Comparison of ENCODE assay signal across 23 mouse cellular contexts in genomic region chr17:86234587-86235150, GRCm38 (mm10).
DNase-seq lines count a peak whose midpoint lies in the region; ATAC-seq and TF ChIP-seq lines count a peak whose summit lies in the region.
"Had no signal": no experiment of that assay in that cellular context is flagged by ENCODE, and none has a peak within 500 bp of the region (broad histone marks: within the 10 kb centered on the region; RNA-seq: fewer than 3 reads in every experiment).

No protein-coding gene starts in this region.

- H3K4me3 ChIP-seq in hindbrain, embryonic 15.5 days: no peak overlapping the region
- H3K4me3 ChIP-seq in hindbrain, embryonic 13.5 days: no peak overlapping the region
- H3K4me3 ChIP-seq in midbrain, embryonic 15.5 days: no peak overlapping the region
- H3K4me3 ChIP-seq: limb, embryonic 15.5 days; myocyte; neural tube, embryonic 13.5 days had no signal

- TF ChIP-seq POLR2A in brain, embryonic 14.5 days (IDR thresholded peaks at IDR 0.05; ENCODE audit: borderline replicate concordance, extremely low read depth, insufficient read depth, insufficient read length, poor library complexity, severe bottlenecking): no peak

- H3K27me3 ChIP-seq in hindbrain, embryonic 15.5 days: no peaks in the 10 kb centered on the region
- no peaks in the 10 kb centered on the region for H3K27me3 ChIP-seq in hindbrain, embryonic 13.5 days
- no peaks in the 10 kb centered on the region for H3K27me3 ChIP-seq in midbrain, embryonic 15.5 days (replicated peaks)
- H3K27me3 ChIP-seq: limb, embryonic 15.5 days; neural tube, embryonic 13.5 days had no signal

- no peak overlapping the region; the same call in 1 of the 2 replicates for H3K27ac ChIP-seq in hindbrain, embryonic 15.5 days (replicated peaks)
- no peak overlapping the region for H3K27ac ChIP-seq in hindbrain, embryonic 13.5 days
- H3K27ac ChIP-seq in midbrain, embryonic 15.5 days: peak overlapping the region; percentile 47; the same call in 1 of the 2 replicates
- H3K27ac ChIP-seq: limb, embryonic 15.5 days; liver, embryonic 14.5 days; neural tube, embryonic 13.5 days had no signal

- no peak overlapping the region for H3K9ac ChIP-seq in hindbrain, embryonic 15.5 days
- H3K9ac ChIP-seq in hindbrain, embryonic 13.5 days: no peak overlapping the region
- H3K9ac ChIP-seq in midbrain, embryonic 15.5 days: no peak overlapping the region
- H3K9ac ChIP-seq: limb, embryonic 15.5 days; liver, embryonic 14.5 days; lung, embryonic 14.5 days; neural tube, embryonic 13.5 days had no signal

- H3K4me1 ChIP-seq in hindbrain, embryonic 15.5 days (replicated peaks): peaks cover 32% of the 10 kb centered on the region
- H3K4me1 ChIP-seq in hindbrain, embryonic 13.5 days (replicated peaks): peaks cover 13% of the 10 kb centered on the region
- H3K4me1 ChIP-seq in midbrain, embryonic 15.5 days: peaks cover 22% of the 10 kb centered on the region

- peak; percentile 77 for DNase-seq in brain, adult 2 months (ENCODE audit: low read depth, low spot score)
- DNase-seq in brain, embryonic 14.5 days (ENCODE audit: low read depth): peak; percentile 75
- DNase-seq in spleen, adult 18-20 months: no peak
- no peak for DNase-seq in spleen, postnatal 4 days (ENCODE audit: low spot score in 2 of 2)
- DNase-seq: adrenal gland, adult 2 months; cerebellum, adult 2 months; cerebellum, postnatal 36 days; gastrocnemius, postnatal 14 days; heart, adult 11 months; kidney, postnatal 36 days; lung, embryonic 14.5 days; lung, postnatal 36 days; thymus, adult 2 months; thymus, postnatal 4 days had no signal

- ATAC-seq in hindbrain, embryonic 15.5 days (ENCODE audit: low FRiP score, low read depth): 0 out of 2 replicates have a peak, but pooled peaks have one; percentile 44
- no peak for ATAC-seq in hindbrain, embryonic 13.5 days (ENCODE audit: low FRiP score)
- peak; percentile 77 for ATAC-seq in midbrain, embryonic 15.5 days (replicated peaks)
- ATAC-seq: intestine, postnatal 0 days had no signal

- H3K36me3 ChIP-seq in hindbrain, embryonic 15.5 days: no peaks in the 10 kb centered on the region
- H3K36me3 ChIP-seq in hindbrain, embryonic 13.5 days: no peaks in the 10 kb centered on the region
- no peaks in the 10 kb centered on the region for H3K36me3 ChIP-seq in midbrain, embryonic 15.5 days (replicated peaks)
- H3K36me3 ChIP-seq: limb, embryonic 15.5 days; neural tube, embryonic 13.5 days had no signal

- H3K9me3 ChIP-seq in hindbrain, embryonic 15.5 days: no peaks in the 10 kb centered on the region
- H3K9me3 ChIP-seq in hindbrain, embryonic 13.5 days: no peaks in the 10 kb centered on the region
- H3K9me3 ChIP-seq in midbrain, embryonic 15.5 days: no peaks in the 10 kb centered on the region
- H3K9me3 ChIP-seq: limb, embryonic 15.5 days; neural tube, embryonic 13.5 days had no signal

- WGBS in hindbrain, embryonic 15.5 days: 48% methylated on average over 9 of the region's 9 CpGs
- WGBS in hindbrain, embryonic 13.5 days: 70% methylated on average over 9 of the region's 9 CpGs
- WGBS in midbrain, embryonic 15.5 days: 44% methylated on average over 9 of the region's 9 CpGs

- H3K4me2 ChIP-seq in hindbrain, embryonic 15.5 days: no peak overlapping the region
- H3K4me2 ChIP-seq in hindbrain, embryonic 13.5 days: no peak overlapping the region
- no peak overlapping the region for H3K4me2 ChIP-seq in midbrain, embryonic 15.5 days
- H3K4me2 ChIP-seq: heart, embryonic 11.5 days; limb, embryonic 15.5 days; lung, embryonic 14.5 days; neural tube, embryonic 13.5 days had no signal

- TF ChIP-seq CTCF in brain, embryonic 14.5 days (IDR thresholded peaks at IDR 0.05; ENCODE audit: borderline replicate concordance, extremely low read depth, insufficient read depth, insufficient read length): no peak

Comparison
In these comparisons a context has a peak if more than half of its experiments do, and no peak if none do; other contexts are left out.
1. DNase-seq: peak in brain, adult 2 months (single experiment) and brain, embryonic 14.5 days (single experiment); none in spleen, adult 18-20 months (0 of 2) and spleen, postnatal 4 days (0 of 2).